In the genomic region with DNA sequence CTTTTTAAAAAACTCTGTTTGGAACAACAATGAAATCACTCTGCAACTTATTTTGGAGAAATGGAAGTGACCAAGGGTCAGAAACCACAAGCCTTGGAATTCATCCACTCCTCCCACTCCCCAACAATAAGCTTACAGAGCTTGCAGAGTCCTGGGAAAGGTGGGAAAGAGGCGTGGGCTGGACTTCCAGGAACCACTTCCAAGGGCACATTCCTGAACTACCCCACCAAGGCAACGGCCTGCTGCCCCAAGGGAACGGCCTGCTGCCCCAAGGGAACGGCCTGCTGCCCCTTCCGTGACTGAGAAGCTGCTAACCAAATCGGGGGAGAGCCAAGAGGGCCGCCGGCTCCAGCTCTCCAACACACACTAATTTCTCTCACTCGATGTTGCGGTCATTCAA, we compare ENCODE assay signal across 22 mouse cellular contexts. TPM values are rescaled to one million over a fixed set of nuclear protein-coding genes. Genes with fewer than 3 reads are reported as not detected.
A peak's percentile ranks its signal among the peaks of the same experiment; 100 is the strongest.
DNase-seq lines count a peak whose midpoint lies in the region; ATAC-seq and TF ChIP-seq lines count a peak whose summit lies in the region.
"Had no signal": no experiment of that assay in that cellular context is flagged by ENCODE, and none has a peak within 500 bp of the region (broad histone marks: within the 10 kb centered on the region; RNA-seq: fewer than 3 reads in every experiment).

No protein-coding gene starts in this region.

- peaks cover 47% of the 10 kb centered on the region for H3K4me1 ChIP-seq in forebrain, embryonic 10.5 days
- peaks cover 44% of the 10 kb centered on the region for H3K4me1 ChIP-seq in forebrain, embryonic 15.5 days
- no peaks in the 10 kb centered on the region; the same call in 1 of the 2 replicates for H3K4me1 ChIP-seq in kidney, embryonic 14.5 days (ENCODE audit: control insufficient read depth, insufficient read depth, low read length)
- H3K4me1 ChIP-seq in lung, embryonic 16.5 days (replicated peaks; ENCODE audit: control insufficient read depth, insufficient read depth, low read length) = peaks cover 42% of the 10 kb centered on the region
- peaks cover 9% of the 10 kb centered on the region for H3K4me1 ChIP-seq in lung, adult 2 months (ENCODE audit: control insufficient read depth, insufficient read depth, low read length)

- H3K4me3 ChIP-seq in forebrain, embryonic 10.5 days = no peak overlapping the region
- no peak overlapping the region for H3K4me3 ChIP-seq in forebrain, embryonic 15.5 days
- no peak overlapping the region for H3K4me3 ChIP-seq in kidney, embryonic 14.5 days (ENCODE audit: low read length)
- H3K4me3 ChIP-seq in lung, embryonic 16.5 days (ENCODE audit: low read length) = no peak overlapping the region
- no peak overlapping the region for H3K4me3 ChIP-seq in lung, adult 2 months (replicated peaks; ENCODE audit: extremely low read depth, low read depth, low read length)
- H3K4me3 ChIP-seq: embryonic facial prominence, embryonic 10.5 days; heart, embryonic 13.5 days; hindbrain, embryonic 15.5 days had no signal

- ATAC-seq in forebrain, embryonic 15.5 days (replicated peaks) = no peak
- no peak for ATAC-seq in kidney, embryonic 14.5 days (ENCODE audit: low FRiP score, low TSS enrichment)
- ATAC-seq in lung, embryonic 16.5 days (ENCODE audit: low read depth) = no peak
- no peak for ATAC-seq in cerebellum, adult (ENCODE audit: insufficient number of reproducible peaks, low FRiP score, low TSS enrichment)
- ATAC-seq: activated CD4-positive, CD25-positive, alpha-beta regulatory T cell, adult 4 months; CD4-positive, CD25-positive, alpha-beta regulatory T cell, adult 4 months; forebrain, embryonic 14.5 days had no signal

- H3K36me3 ChIP-seq in forebrain, embryonic 10.5 days (replicated peaks) = peaks cover 6% of the 10 kb centered on the region; the same call in 1 of the 2 replicates
- H3K36me3 ChIP-seq in forebrain, embryonic 15.5 days = no peaks in the 10 kb centered on the region
- no peaks in the 10 kb centered on the region for H3K36me3 ChIP-seq in kidney, embryonic 14.5 days (ENCODE audit: control insufficient read depth, insufficient read depth, low read length)
- no peaks in the 10 kb centered on the region for H3K36me3 ChIP-seq in lung, embryonic 16.5 days (ENCODE audit: control insufficient read depth, insufficient read depth, low read length)
- H3K36me3 ChIP-seq: embryonic facial prominence, embryonic 10.5 days; G1E; heart, embryonic 13.5 days; hindbrain, embryonic 15.5 days had no signal

- H3K9ac ChIP-seq in forebrain, embryonic 15.5 days (replicated peaks) = no peak overlapping the region
- no peak overlapping the region for H3K9ac ChIP-seq in kidney, embryonic 14.5 days (ENCODE audit: low read depth, low read length)
- peak overlapping the region; percentile 1; the same call in 1 of the 2 replicates for H3K9ac ChIP-seq in lung, embryonic 16.5 days (ENCODE audit: low read length)
- H3K9ac ChIP-seq: heart, embryonic 13.5 days; hindbrain, embryonic 15.5 days had no signal

- DNase-seq in forebrain, embryonic 10.5 days (ENCODE audit: extremely low spot score, low spot score) = no peak
- DNase-seq in kidney, postnatal 10 days = peak; percentile 18
- no peak for DNase-seq in lung, adult 2 months
- peak; percentile 81 for DNase-seq in R1 (ENCODE audit: low read depth, low spot score)
- DNase-seq: adrenal gland, postnatal 14 days; B cell, adult 2 months; cerebellum, adult 18-20 months; cerebellum, adult 9-11 months; gastrocnemius, postnatal 36 days; heart, adult 18-20 months; heart, postnatal 36 days had no signal

- TF ChIP-seq POLR2A in lung, adult 2 months (IDR thresholded peaks at IDR 0.05; ENCODE audit: borderline replicate concordance, extremely low read depth, low read depth, low read length) = no peak

- peak overlapping the region; percentile 40; the same call in 1 of the 2 replicates for H3K27ac ChIP-seq in forebrain, embryonic 10.5 days
- H3K27ac ChIP-seq in forebrain, embryonic 15.5 days (replicated peaks) = no peak overlapping the region
- no peak overlapping the region for H3K27ac ChIP-seq in kidney, embryonic 14.5 days (ENCODE audit: low read depth, low read length)
- peak overlapping the region; percentile 75 for H3K27ac ChIP-seq in lung, embryonic 16.5 days (ENCODE audit: low read length)
- H3K27ac ChIP-seq: embryonic facial prominence, embryonic 10.5 days; heart, embryonic 13.5 days; hindbrain, embryonic 15.5 days had no signal

- H3K27me3 ChIP-seq in forebrain, embryonic 10.5 days (ENCODE audit: poor library complexity, severe bottlenecking) = 0 out of 2 replicates have a peak, but pooled peaks cover 4% of the 10 kb centered on the region
- H3K27me3 ChIP-seq in forebrain, embryonic 15.5 days = no peaks in the 10 kb centered on the region
- H3K27me3 ChIP-seq in kidney, embryonic 14.5 days (ENCODE audit: control insufficient read depth, insufficient read depth, low read length) = no peaks in the 10 kb centered on the region
- no peaks in the 10 kb centered on the region for H3K27me3 ChIP-seq in lung, embryonic 16.5 days (ENCODE audit: control insufficient read depth, insufficient read depth, low read depth, low read length)
- H3K27me3 ChIP-seq: heart, embryonic 13.5 days; hindbrain, embryonic 15.5 days had no signal

- H3K9me3 ChIP-seq in forebrain, embryonic 10.5 days = no peaks in the 10 kb centered on the region
- no peaks in the 10 kb centered on the region for H3K9me3 ChIP-seq in forebrain, embryonic 15.5 days
- no peaks in the 10 kb centered on the region for H3K9me3 ChIP-seq in kidney, embryonic 14.5 days (ENCODE audit: control insufficient read depth, low read length)
- no peaks in the 10 kb centered on the region for H3K9me3 ChIP-seq in lung, embryonic 16.5 days (ENCODE audit: control insufficient read depth, low read length)
- H3K9me3 ChIP-seq: embryonic facial prominence, embryonic 10.5 days; G1E; heart, embryonic 13.5 days; hindbrain, embryonic 15.5 days had no signal

- 90% methylated on average over 10 of the region's 10 CpGs for WGBS in forebrain, embryonic 10.5 days
- WGBS in forebrain, embryonic 15.5 days = 86% methylated on average over 10 of the region's 10 CpGs
- 70% methylated on average over 10 of the region's 10 CpGs for WGBS in kidney, embryonic 14.5 days
- 54% methylated on average over 10 of the region's 10 CpGs for WGBS in lung, embryonic 16.5 days
- WGBS in lung, adult 2 months = 61% methylated on average over 10 of the region's 10 CpGs

- TF ChIP-seq CTCF in lung, adult 2 months (IDR thresholded peaks at IDR 0.05; ENCODE audit: insufficient read depth, low read length) = no peak

- no peak overlapping the region for H3K4me2 ChIP-seq in forebrain, embryonic 15.5 days (replicated peaks)
- no peak overlapping the region for H3K4me2 ChIP-seq in kidney, embryonic 14.5 days (replicated peaks; ENCODE audit: low read depth, low read length)
- H3K4me2 ChIP-seq in lung, embryonic 16.5 days (ENCODE audit: low read depth, low read length) = no peak overlapping the region
- H3K4me2 ChIP-seq: heart, embryonic 13.5 days; hindbrain, embryonic 15.5 days had no signal

RNA-seq across cellular contexts. Expression of gene 1110051M20Rik, which starts 5.2 kb away (rescaled TPM):
- 95.7 and 100 TPM in 2 replicates for polyA plus RNA-seq in forebrain, embryonic 10.5 days (2016; fragmentation: Nextera tagmentation; extraction: Ambion mirVana)
- polyA plus RNA-seq in forebrain, embryonic 15.5 days (2015; fragmentation: Nextera tagmentation; extraction: Ambion mirVana) = 159 and 168 TPM in 2 replicates
- 65.9 and 73.3 TPM in 2 replicates for polyA plus RNA-seq in kidney, embryonic 14.5 days (2014; fragmentation: Nextera tagmentation; extraction: Ambion mirVana)
- polyA plus RNA-seq in lung, embryonic 16.5 days (2015; fragmentation: Nextera tagmentation; extraction: Ambion mirVana) = 69.4 and 72.2 TPM in 2 replicates
- 19.2 and 27.0 TPM in 2 replicates for polyA plus RNA-seq in lung, adult 2 months (2012; rRNA removed)

RNA-seq across cellular contexts. Expression of gene Lrp4, which starts 18.0 kb away (rescaled TPM):
- polyA plus RNA-seq in forebrain, embryonic 10.5 days (2016; fragmentation: Nextera tagmentation; extraction: Ambion mirVana) = 10.6 and 11.3 TPM in 2 replicates
- polyA plus RNA-seq in forebrain, embryonic 15.5 days (2015; fragmentation: Nextera tagmentation; extraction: Ambion mirVana) = 6.0 and 6.8 TPM in 2 replicates
- 6.5 and 8.0 TPM in 2 replicates for polyA plus RNA-seq in kidney, embryonic 14.5 days (2014; fragmentation: Nextera tagmentation; extraction: Ambion mirVana)
- 13.9 and 15.4 TPM in 2 replicates for polyA plus RNA-seq in lung, embryonic 16.5 days (2015; fragmentation: Nextera tagmentation; extraction: Ambion mirVana)
- 47.6 and 55.6 TPM in 2 replicates for polyA plus RNA-seq in lung, adult 2 months (2012; rRNA removed)
- polyA plus RNA-seq: G1E had no signal

Comparison
In these comparisons a context has a peak if more than half of its experiments do, and no peak if none do; other contexts are left out.
1. H3K27ac ChIP-seq: peak in forebrain, embryonic 10.5 days (single experiment) and lung, embryonic 16.5 days (single experiment); none in forebrain, embryonic 15.5 days (single experiment) and kidney, embryonic 14.5 days (single experiment).
2. DNase-seq: peak in kidney, postnatal 10 days (single experiment) and R1 (single experiment); none in forebrain, embryonic 10.5 days (single experiment) and lung, adult 2 months (single experiment).